Mouse (Mus musculus): Measurements from ENCODE around the gene Cnot3.

DNA sequence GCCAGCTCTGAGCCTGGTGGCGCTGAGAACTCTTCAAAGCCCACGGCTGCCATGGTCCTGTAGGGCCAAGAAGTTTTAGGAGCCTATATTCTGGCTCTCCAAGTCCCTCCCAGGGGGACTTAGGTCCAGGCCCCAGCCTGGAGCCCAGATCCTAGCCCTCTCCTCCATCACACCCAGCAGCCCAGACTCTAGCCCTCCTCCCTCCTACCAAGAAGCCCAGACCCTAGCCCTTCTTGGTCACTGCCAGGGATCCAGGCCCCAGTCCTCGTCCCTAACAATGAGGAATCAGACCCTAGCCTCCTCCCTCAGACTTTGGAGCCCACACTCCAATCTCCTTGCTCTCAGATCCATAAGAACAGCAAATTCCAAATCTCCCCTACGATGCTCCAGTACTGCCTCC is 16.0 kb upstream of the Cnot3 start:
- TF ChIP-seq TAL1 (IDR thresholded peaks at IDR 0.05; ENCODE audit: low read length) = no peak
- TF ChIP-seq GATA1 (IDR thresholded peaks at IDR 0.05; ENCODE audit: low read length) = no peak

All from erythroblast, embryonic 14.5 days (primary cell).